Mouse (Mus musculus) midbrain, postnatal 0 days (tissue): ENCODE measurements around the gene Rapgef5. TPM values are rescaled to one million over a fixed set of nuclear protein-coding genes. Genes with fewer than 3 reads are reported as not detected.

Experiments used
- ATAC-seq: fragments of 200-750 bp; cut with Nextera tagmentation; 2 replicates; pipeline ENCODE4 v1.8.0; 2017; ENCODE audit warnings: moderate number of reproducible peaks, mild to moderate bottlenecking, moderate TSS enrichment, moderate library complexity; ENCODE audit not compliant: low FRiP score
- DNase-seq: peaks from one replicate; pipeline ENCODE4 v3.0.0-alpha.2; 2015; ENCODE audit warnings: low spot score
- H3K27ac ChIP-seq: fragments of 300-500 bp; sonication (generic); 2 replicates; pipeline ENCODE4 v1.5.1; 2014; ENCODE audit warnings: low read depth, mild to moderate bottlenecking, low read length, mixed read lengths
- H3K27me3 ChIP-seq: fragments of 300-500 bp; sonication (generic); 2 replicates; pipeline ENCODE4 v1.6.1; 2014; ENCODE audit warnings: low read length, control low read depth, mixed read lengths; ENCODE audit not compliant: insufficient read depth
- H3K36me3 ChIP-seq: fragments of 300-500 bp; sonication (generic); 2 replicates; pipeline ENCODE4 v1.6.1; 2014; ENCODE audit warnings: low read length, control low read depth, mixed read lengths; ENCODE audit not compliant: insufficient read depth
- H3K4me1 ChIP-seq: fragments of 300-500 bp; sonication (generic); 2 replicates; pipeline ENCODE4 v1.6.1; 2014; ENCODE audit warnings: mild to moderate bottlenecking, control low read depth, antibody characterized with exemption, low read length, mixed read lengths; ENCODE audit not compliant: insufficient read depth
- H3K4me2 ChIP-seq: fragments of 300-500 bp; sonication (generic); 2 replicates; pipeline ENCODE4 v1.6.1; 2014; ENCODE audit warnings: low read depth, mild to moderate bottlenecking, low read length, mixed read lengths; ENCODE audit not compliant: poor library complexity, severe bottlenecking
- H3K4me3 ChIP-seq: fragments of 300-500 bp; sonication (generic); 2 replicates; pipeline ENCODE4 v1.5.1; 2014; ENCODE audit warnings: low read depth, mild to moderate bottlenecking, low read length, moderate library complexity
- H3K9ac ChIP-seq: fragments of 300-500 bp; sonication (generic); replicated peaks from 2 replicates; pipeline ENCODE4 v1.6.1; 2014; ENCODE audit warnings: mild to moderate bottlenecking, low read length, moderate library complexity, mixed read lengths; ENCODE audit not compliant: poor library complexity, severe bottlenecking
- H3K9me3 ChIP-seq: fragments of 300-500 bp; sonication (generic); 2 replicates; pipeline ENCODE4 v1.6.1; 2016; ENCODE audit warnings: low read length, control low read depth
- CTCF ChIP-seq: IDR thresholded peaks from 2 replicates; pipeline ENCODE4 v1.5.1; 2016; ENCODE audit warnings: antibody characterized with exemption, mild to moderate bottlenecking
- WGBS: fragments of 180-500 bp; shearing (Covaris S2); extraction: QIAGEN DNeasy Blood & Tissue Kit; methylation state at CpG from one replicate; pipeline ENCODE4 v1.1.7; 2014; 5-methylcytosine and 5-hydroxymethylcytosine counted together
- polyA plus RNA-seq: library from polyadenylated mRNA; unstranded; fragments of >200 nt; fragmentation: Nextera tagmentation; extraction: Ambion mirVana; gene quantifications from 2 replicates; pipeline ENCODE4 v1.2.1, GENCODE M21; 2015
- total RNA-seq: library from RNA; depleted of rRNA; stranded (reverse); fragments of >200 nt; gene quantifications from 2 replicates; pipeline ENCODE4 v1.2.3, GENCODE M21; 2014

Rapgef5 gene
- total and polyA plus RNA-seq, 2 experiments from 2014 or later = 25.9 to 54.3 TPM

GRCm38 (mm10) chr12:117770211-117770610 lies 253.9 kb downstream of the Rapgef5 start:
- no peak overlapping the region for H3K27ac ChIP-seq
- H3K36me3 ChIP-seq = no peaks in the 10 kb centered on the region
- peak; percentile 38; the same call in 1 of the 2 replicates for ATAC-seq
- H3K4me3 ChIP-seq = no peak overlapping the region
- H3K9ac ChIP-seq = no peak overlapping the region
- WGBS = 44% methylated on average over 2 of the region's 2 CpGs
- no peaks in the 10 kb centered on the region for H3K9me3 ChIP-seq
- no peak overlapping the region for H3K4me2 ChIP-seq
- peak; percentile 59 for DNase-seq
- no peaks in the 10 kb centered on the region for H3K4me1 ChIP-seq
- H3K27me3 ChIP-seq = no peaks in the 10 kb centered on the region
- TF ChIP-seq CTCF = no peak

GRCm38 (mm10) chr12:117771156-117771555 lies 254.9 kb downstream of the Rapgef5 start:
- Histone ChIP-seq H3K36me3 (no peaks in the 10 kb centered on the region), H3K27me3 (no peaks in the 10 kb centered on the region), H3K4me1 (no peaks in the 10 kb centered on the region), H3K4me2 (no peak overlapping the region), H3K27ac (no peak overlapping the region), H3K9ac (no peak overlapping the region), H3K9me3 (no peaks in the 10 kb centered on the region), H3K4me3 (no peak overlapping the region)
- ATAC-seq = no peak
- no peak for TF ChIP-seq CTCF
- WGBS = 85% methylated on average over 4 of the region's 4 CpGs
- no peak for DNase-seq

DNA sequence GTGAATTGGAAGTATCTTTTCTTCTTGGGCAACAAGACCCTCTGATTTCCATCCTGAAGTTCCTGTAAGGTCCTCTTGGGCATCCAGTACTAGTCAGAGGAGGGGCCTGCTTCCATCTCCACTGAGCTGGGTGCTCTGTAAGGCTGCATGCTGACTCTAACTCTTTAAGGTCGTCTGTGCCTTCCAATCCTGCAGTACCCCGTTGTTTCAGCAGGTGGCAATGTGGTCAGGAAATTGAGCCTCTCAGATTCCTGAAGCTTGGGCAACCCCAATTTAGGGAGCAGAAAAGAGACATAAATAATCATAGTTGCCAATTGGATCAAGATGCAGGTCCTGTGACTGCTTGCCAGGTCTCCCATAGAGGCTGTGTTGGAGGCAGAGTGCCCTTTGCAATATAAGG lies 256.4 kb downstream of the Rapgef5 start:
- no peak overlapping the region for H3K27ac ChIP-seq
- no peaks in the 10 kb centered on the region for H3K4me1 ChIP-seq
- 0% methylated on average over 2 of the region's 2 CpGs for WGBS
- no peaks in the 10 kb centered on the region for H3K9me3 ChIP-seq
- no peak overlapping the region for H3K4me3 ChIP-seq
- no peaks in the 10 kb centered on the region for H3K36me3 ChIP-seq
- no peak overlapping the region for H3K4me2 ChIP-seq
- H3K27me3 ChIP-seq = no peaks in the 10 kb centered on the region
- peak; percentile 85 for TF ChIP-seq CTCF
- H3K9ac ChIP-seq = no peak overlapping the region
- DNase-seq (peak; percentile 71), ATAC-seq (peak; percentile 63; the same call in 1 of the 2 replicates)

- DNase-seq (no peak), ATAC-seq (no peak)
- no peak overlapping the region for H3K9ac ChIP-seq
- H3K4me3 ChIP-seq = no peak overlapping the region
- H3K27ac ChIP-seq = no peak overlapping the region
- TF ChIP-seq CTCF = no peak
- H3K27me3 ChIP-seq = no peaks in the 10 kb centered on the region
- no peaks in the 10 kb centered on the region for H3K36me3 ChIP-seq
- no peaks in the 10 kb centered on the region for H3K4me1 ChIP-seq
- no peaks in the 10 kb centered on the region for H3K9me3 ChIP-seq
- H3K4me2 ChIP-seq = no peak overlapping the region
- WGBS = 67% methylated on average over 5 of the region's 5 CpGs
Observed at GRCm38 (mm10) chr12:117776841-117777240, 260.6 kb downstream of the Rapgef5 start.

- ATAC-seq (no peak), DNase-seq (no peak)
- no peaks in the 10 kb centered on the region for H3K9me3 ChIP-seq
- H3K4me2 ChIP-seq = no peak overlapping the region
- no peaks in the 10 kb centered on the region for H3K36me3 ChIP-seq
- no peaks in the 10 kb centered on the region for H3K27me3 ChIP-seq
- no peak for TF ChIP-seq CTCF
- no peaks in the 10 kb centered on the region for H3K4me1 ChIP-seq
- no peak overlapping the region for H3K9ac ChIP-seq
- no peak overlapping the region for H3K27ac ChIP-seq
- 38% methylated on average over 2 of the region's 2 CpGs for WGBS
- no peak overlapping the region for H3K4me3 ChIP-seq
Observed at GRCm38 (mm10) chr12:117781360-117781759, 265.1 kb downstream of the Rapgef5 start.

- no peak for TF ChIP-seq CTCF
- WGBS = 28% methylated on average over 1 of the region's 1 CpGs
Observed at GRCm38 (mm10) chr12:117783426-117783825, 267.1 kb downstream of the Rapgef5 start.

More at GRCm38 (mm10) chr12:117783426-117783825, 267.1 kb downstream of the Rapgef5 start:
- Histone ChIP-seq H3K9me3 (no peaks in the 10 kb centered on the region), H3K4me2 (no peak overlapping the region), H3K27ac (no peak overlapping the region), H3K36me3 (no peaks in the 10 kb centered on the region), H3K4me1 (no peaks in the 10 kb centered on the region), H3K9ac (no peak overlapping the region), H3K4me3 (no peak overlapping the region), H3K27me3 (no peaks in the 10 kb centered on the region)
- ATAC-seq = no peak
- no peak for DNase-seq
